Mouse (Mus musculus): ENCODE data around the gene Cd59b.

Cd59b gene

GRCm38 (mm10) chr2:104122505-104123378 lies 53.1 kb downstream of the Cd59b start, which contains the start of gene A930018P22Rik:
A930018P22Rik (plus strand) TSS chr2:104122769.
- WGBS, result under 1% methylated on average over 74 of the region's 74 CpGs

DNA sequence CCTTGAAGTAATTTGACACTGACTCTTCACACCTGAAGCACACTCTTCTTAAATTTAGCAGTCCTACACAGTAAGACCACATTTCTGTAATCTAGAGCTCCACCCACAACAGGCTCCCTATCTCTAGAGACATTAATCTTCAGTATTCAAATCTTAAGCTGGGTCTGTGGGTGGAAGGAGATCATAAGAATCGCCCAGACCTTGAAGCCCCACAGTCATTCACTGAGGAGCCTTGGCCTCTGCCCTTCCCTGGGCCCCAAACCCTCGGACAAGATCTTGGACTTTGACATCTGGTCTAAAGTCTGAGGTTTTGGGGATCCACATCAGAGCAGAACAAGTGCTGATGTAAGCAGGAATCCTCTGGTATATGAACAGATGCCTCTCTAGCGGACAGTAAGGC lies 53.9 kb downstream of the Cd59b start:
- 65% methylated on average over 3 of the region's 3 CpGs for WGBS

GRCm38 (mm10) chr2:104124071-104124470 lies 54.4 kb downstream of the Cd59b start:
- WGBS, result 91% methylated on average over 5 of the region's 5 CpGs

DNA sequence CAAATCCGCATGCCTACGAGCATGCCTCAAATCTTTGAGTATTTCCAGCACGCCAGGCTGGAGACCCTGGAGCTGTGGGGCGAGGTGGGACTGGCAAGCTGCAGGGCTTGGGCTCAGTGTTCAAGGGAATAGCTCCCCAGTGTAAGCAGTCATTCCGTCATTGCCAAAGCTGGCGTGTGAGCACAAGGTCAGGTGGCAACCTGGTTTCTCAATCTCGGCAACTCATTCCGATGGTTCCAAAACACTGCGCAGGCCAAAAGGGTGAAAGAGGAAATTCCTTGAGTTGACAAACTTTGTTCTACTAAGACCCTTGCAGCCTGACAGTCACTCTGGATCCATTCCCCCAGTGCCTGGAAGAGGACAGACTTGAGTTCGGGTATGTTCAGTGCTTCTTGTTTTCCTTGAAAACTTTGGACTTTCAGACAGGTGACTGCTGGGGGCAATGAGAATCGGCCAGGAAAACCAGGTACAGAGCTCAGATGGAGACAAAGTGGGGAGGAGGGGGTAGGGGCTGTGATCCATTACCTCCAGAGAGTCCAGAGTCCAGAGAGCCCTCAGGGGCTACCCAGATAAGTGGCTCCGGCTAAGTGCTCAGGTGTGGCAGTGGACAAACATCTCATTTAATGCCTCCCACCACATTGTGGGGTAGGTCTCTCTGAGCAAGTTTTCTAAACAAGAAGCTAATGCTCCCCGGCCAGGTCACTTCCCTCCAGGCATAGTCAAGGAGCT lies 59.3 kb downstream of the Cd59b start:
- 92% methylated on average over 13 of the region's 13 CpGs for WGBS

DNA sequence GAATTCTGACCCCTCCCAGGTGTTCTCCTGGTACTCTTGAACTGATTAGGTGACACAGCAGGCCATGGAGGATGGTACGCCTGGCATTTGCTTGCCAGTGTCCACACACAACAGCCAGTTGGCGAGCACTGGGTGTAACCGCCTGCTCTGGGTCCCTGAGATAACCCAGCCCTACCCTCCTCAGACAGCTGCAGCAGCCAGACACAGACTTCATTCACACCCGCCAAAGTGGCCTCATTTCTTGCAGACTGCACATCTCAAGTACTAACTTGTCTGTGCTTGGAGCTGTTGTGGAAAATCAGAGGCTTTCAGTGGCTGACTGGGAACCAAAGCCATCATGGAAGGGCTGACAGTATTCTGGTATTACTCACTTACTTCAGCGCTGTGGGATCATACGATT lies 60.5 kb downstream of the Cd59b start:
- 50% methylated on average over 6 of the region's 6 CpGs for WGBS

- WGBS, result 66% methylated on average over 3 of the region's 3 CpGs
These were observed 61.3 kb downstream of the Cd59b start for GRCm38 (mm10) chr2:104130969-104131368.

DNA sequence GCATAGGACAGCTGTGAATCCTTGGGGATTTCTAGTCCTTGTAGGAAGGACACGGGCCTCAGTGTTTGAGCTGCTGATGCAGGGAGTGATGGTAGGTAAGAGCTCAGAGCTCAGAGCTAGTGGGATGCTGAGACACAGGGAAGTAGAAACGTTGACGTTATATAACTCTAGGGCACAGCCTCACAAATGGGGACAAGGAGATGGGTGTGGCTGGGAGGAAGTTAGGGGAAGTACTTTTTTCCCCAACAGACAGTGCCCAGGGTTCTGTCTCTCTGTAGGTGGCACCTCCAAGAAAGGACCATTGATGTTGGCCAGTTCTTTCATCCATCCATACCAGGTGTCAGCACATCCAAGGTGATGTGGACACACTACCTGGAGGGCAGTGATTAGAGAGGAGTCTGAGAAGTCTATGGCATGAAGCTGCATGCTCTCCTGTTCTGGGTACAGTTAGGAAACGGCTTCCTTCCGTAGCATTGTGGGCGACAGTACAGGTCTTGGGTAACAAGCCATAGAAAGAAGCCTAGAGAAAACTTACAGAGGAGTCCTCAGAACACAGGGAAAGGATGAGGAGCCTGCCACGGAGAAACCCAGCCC lies 62.7 kb downstream of the Cd59b start:
- WGBS, result 77% methylated on average over 7 of the region's 7 CpGs

- 45% methylated on average over 12 of the region's 12 CpGs for WGBS
These were observed 63.6 kb downstream of the Cd59b start for GRCm38 (mm10) chr2:104133042-104133810.

DNA sequence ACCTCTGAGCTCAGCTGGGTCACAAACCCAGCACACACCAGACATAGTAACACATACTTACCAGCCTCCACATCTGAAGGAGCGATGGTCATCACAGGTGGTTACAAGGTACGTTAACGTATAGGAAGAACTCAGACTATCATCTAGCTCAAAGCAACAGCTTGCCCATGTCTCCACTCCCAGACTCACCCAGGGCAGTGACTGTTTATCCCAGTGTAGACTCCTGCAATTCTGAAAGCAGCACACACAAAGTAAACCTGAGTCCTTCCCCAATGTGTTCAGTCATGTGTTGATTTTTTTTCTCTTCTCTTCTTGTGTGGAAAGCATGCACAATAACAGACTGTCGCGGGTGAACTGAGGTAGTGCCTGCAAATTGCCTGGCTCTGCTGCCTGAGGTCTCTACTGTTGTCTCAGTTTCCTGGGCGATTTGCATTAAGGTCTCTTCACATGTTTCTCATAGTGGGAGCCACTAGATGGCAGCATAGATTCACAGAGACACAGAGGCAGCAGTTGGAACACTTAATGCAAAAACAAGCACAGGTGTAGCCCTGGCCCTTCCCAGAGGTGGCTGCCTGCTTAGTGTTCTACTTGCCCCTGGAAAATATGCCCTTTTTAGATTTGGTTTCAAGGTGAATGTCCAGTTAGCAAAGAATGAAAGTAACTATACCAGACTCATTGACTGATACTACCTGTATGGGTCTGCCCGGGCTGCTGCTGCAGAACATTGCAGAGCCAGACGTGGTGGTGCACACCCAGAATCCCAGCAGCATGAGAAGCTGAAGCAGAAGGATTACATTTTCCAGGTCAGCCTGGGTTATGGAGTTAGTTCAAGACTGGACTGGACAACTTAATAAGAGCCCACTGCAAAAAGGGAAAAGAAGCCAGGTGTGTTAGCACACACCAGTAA lies 64.8 kb downstream of the Cd59b start:
- 51% methylated on average over 8 of the region's 8 CpGs for WGBS

DNA sequence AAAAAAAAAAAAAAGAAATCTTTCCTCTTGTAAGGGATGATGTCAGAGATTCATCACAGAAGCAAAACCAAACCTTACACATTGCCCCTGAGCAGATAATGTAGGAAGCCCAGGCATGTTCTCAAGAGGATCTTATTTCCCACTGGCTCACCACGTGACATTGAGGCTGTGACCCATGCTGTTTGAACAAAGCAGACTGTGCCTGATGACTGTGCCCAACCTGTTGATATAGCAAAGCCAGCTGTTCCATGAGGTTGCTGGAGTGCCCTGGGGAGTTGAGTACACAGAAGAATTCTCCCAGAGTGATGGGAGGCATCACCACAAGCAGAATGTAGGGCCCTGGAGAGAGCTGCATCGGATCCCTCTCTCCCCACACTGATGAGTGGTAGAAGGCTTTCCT lies 66.3 kb downstream of the Cd59b start:
- WGBS, result 77% methylated on average over 2 of the region's 2 CpGs
